Mouse (Mus musculus): ENCODE results near the gene Gm7903. TPM values are rescaled to one million over a fixed set of nuclear protein-coding genes. Genes with fewer than 3 reads are reported as not detected.
"Not testable (repeated sequence)": the region's sequence is repeated elsewhere in the genome, so short reads cannot be mapped to it uniquely, and the experiment has no call there.

Gene Gm7903
- not detected in 2 replicates for polyA plus RNA-seq (2015; fragmentation: Nextera tagmentation; extraction: Ambion mirVana)

DNA sequence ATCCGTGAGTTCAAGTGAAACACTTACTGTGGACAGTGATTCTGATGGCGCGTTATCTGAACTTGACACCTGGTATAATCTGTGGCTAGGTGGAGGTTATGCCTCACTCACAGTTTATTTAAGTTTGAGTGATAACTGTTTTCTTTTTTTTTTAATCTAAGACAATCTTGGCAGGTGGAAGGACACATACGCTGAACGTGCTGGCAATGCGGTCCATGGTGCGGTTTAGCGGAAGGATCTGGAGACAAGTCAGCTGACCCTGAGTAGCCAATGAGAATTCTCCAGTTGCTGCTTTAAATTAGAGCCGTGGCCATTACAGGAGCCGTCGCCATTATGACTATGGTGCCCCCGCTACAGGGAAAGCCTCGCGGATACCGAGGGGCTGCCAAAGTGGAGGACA, at the start of gene Gm7903:
TSS of gene Gm7903 (plus strand) at position 301 of the 400 bp plus-strand sequence.
- WGBS, result no CpG with 5 or more reads among the region's 15 CpGs
- H3K27me3 ChIP-seq (ENCODE audit: insufficient read depth, low read length); H3K4me2 ChIP-seq (replicated peaks; ENCODE audit: low read depth, low read length): not testable (repeated sequence)

DNA sequence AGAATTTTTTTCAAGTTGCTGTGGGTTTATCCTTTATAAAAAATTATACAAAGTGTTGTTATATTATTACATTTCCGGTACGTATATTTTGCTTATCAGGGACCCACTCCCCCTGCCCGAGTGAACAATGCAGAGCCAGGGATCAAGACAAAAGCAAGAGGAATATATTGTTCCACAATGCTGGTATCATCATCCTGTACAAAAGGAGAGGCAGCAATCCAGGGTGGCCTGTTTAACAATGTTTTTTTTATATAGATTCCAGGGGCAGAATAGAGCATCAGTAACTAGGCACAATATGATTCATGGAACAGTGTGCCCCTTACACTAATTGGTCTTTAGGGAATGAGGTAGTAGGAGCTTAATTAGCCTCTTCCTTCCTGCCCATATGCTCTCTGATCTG, 30.1 kb upstream of the Gm7903 start:
- not testable (repeated sequence) for H3K4me2 ChIP-seq (replicated peaks; ENCODE audit: low read depth, low read length); H3K27ac ChIP-seq (ENCODE audit: low read length); H3K36me3 ChIP-seq (ENCODE audit: insufficient read depth, low read length); H3K9me3 ChIP-seq (ENCODE audit: low read length); H3K4me1 ChIP-seq (ENCODE audit: insufficient read depth, low read length); H3K4me3 ChIP-seq (ENCODE audit: low read length); H3K27me3 ChIP-seq (ENCODE audit: insufficient read depth, low read length); H3K9ac ChIP-seq (replicated peaks; ENCODE audit: low read length); ATAC-seq (ENCODE audit: low FRiP score, low TSS enrichment)
- no CpG with 5 or more reads among the region's 3 CpGs for WGBS

More for the DNA sequence above, at the start of gene Gm7903:
- H3K9me3 ChIP-seq (ENCODE audit: low read length); H3K27ac ChIP-seq (ENCODE audit: low read length); H3K4me1 ChIP-seq (ENCODE audit: insufficient read depth, low read length); H3K36me3 ChIP-seq (ENCODE audit: insufficient read depth, low read length); H3K4me3 ChIP-seq (ENCODE audit: low read length); ATAC-seq (ENCODE audit: low FRiP score, low TSS enrichment); H3K9ac ChIP-seq (replicated peaks; ENCODE audit: low read length): not testable (repeated sequence)

DNA sequence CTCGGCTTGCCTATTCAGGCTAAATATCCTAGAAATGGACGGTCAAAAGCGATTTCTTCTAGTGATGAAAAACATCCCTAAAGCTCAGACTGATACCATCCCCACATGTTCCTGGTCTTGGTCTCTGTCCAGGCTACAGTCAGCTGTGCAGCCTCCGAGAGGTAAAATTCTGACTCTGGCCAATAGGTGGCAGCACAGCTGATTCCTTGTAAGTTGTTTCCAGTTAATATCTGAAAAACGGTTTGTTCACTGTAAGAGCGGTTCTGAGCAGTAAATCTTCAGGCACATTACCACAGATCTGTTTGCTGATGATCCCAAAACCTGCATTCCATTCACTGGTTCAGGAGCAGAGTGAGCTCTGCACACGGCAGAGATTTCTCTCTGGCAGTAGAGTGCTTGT, 12.4 kb upstream of the Gm7903 start:
- H3K4me2 ChIP-seq (replicated peaks; ENCODE audit: low read depth, low read length); ATAC-seq (ENCODE audit: low FRiP score, low TSS enrichment); H3K4me1 ChIP-seq (ENCODE audit: insufficient read depth, low read length); H3K27me3 ChIP-seq (ENCODE audit: insufficient read depth, low read length); H3K36me3 ChIP-seq (ENCODE audit: insufficient read depth, low read length); H3K4me3 ChIP-seq (ENCODE audit: low read length); H3K9ac ChIP-seq (replicated peaks; ENCODE audit: low read length); H3K9me3 ChIP-seq (ENCODE audit: low read length); H3K27ac ChIP-seq (ENCODE audit: low read length): not testable (repeated sequence)
- WGBS, result 47% methylated on average over 3 of the region's 7 CpGs

DNA sequence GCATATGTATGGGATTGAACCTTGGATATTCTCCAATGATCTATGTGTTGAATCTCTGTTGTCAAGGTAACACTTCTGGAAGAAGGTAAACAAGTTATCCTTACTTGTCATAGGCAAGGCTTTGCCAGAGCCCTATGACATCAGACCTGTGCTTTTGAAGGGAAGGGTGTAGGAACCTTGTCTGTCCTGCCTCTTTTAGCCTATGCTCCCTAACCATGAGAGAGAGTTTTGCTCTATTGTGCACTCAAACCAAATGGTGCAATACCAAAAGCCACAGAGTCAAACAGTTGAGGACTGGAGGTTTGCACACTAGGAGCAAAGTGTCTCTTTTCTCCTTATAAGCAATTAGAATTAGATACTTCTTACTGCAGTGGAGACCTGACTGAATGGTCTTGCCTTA, 11.8 kb upstream of the Gm7903 start:
- not testable (repeated sequence) for H3K4me3 ChIP-seq (ENCODE audit: low read length); H3K27ac ChIP-seq (ENCODE audit: low read length); H3K4me2 ChIP-seq (replicated peaks; ENCODE audit: low read depth, low read length); H3K36me3 ChIP-seq (ENCODE audit: insufficient read depth, low read length); H3K27me3 ChIP-seq (ENCODE audit: insufficient read depth, low read length); H3K9ac ChIP-seq (replicated peaks; ENCODE audit: low read length); H3K9me3 ChIP-seq (ENCODE audit: low read length); H3K4me1 ChIP-seq (ENCODE audit: insufficient read depth, low read length); ATAC-seq (ENCODE audit: low FRiP score, low TSS enrichment)

DNA sequence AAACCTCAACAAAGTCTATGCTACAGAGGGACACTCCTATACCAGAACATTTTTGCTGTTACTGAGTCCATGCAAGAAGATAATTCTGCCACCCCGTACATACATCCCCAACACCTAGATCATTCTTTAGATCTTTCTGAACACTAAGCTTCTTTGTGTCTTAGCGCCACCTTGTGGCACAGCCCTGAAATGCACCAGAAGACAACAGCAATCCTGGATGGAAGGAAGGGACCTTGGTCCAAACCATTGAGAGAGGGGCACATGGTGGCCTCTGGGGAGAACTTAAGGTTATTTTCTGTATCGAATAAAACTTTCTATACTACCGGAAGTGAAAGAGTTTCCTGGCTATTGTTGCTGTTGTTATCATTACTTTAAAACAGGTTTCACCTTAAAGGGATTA, 11.2 kb upstream of the Gm7903 start:
- not testable (repeated sequence) for H3K27ac ChIP-seq (ENCODE audit: low read length); H3K4me1 ChIP-seq (ENCODE audit: insufficient read depth, low read length); ATAC-seq (ENCODE audit: low FRiP score, low TSS enrichment); H3K4me2 ChIP-seq (replicated peaks; ENCODE audit: low read depth, low read length); H3K27me3 ChIP-seq (ENCODE audit: insufficient read depth, low read length); H3K9me3 ChIP-seq (ENCODE audit: low read length); H3K9ac ChIP-seq (replicated peaks; ENCODE audit: low read length); H3K4me3 ChIP-seq (ENCODE audit: low read length); H3K36me3 ChIP-seq (ENCODE audit: insufficient read depth, low read length)
- WGBS, result no CpG with 5 or more reads among the region's 4 CpGs

DNA sequence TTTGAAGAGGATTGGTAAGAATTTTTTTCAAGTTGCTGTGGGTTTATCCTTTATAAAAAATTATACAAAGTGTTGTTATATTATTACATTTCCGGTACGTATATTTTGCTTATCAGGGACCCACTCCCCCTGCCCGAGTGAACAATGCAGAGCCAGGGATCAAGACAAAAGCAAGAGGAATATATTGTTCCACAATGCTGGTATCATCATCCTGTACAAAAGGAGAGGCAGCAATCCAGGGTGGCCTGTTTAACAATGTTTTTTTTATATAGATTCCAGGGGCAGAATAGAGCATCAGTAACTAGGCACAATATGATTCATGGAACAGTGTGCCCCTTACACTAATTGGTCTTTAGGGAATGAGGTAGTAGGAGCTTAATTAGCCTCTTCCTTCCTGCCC, 30.5 kb downstream of the Gm7903 start:
- not testable (repeated sequence) for H3K36me3 ChIP-seq (ENCODE audit: insufficient read depth, low read length); H3K9me3 ChIP-seq (ENCODE audit: low read length); H3K9ac ChIP-seq (replicated peaks; ENCODE audit: low read length); H3K4me1 ChIP-seq (ENCODE audit: insufficient read depth, low read length); H3K4me2 ChIP-seq (replicated peaks; ENCODE audit: low read depth, low read length); H3K27me3 ChIP-seq (ENCODE audit: insufficient read depth, low read length); H3K27ac ChIP-seq (ENCODE audit: low read length); H3K4me3 ChIP-seq (ENCODE audit: low read length); ATAC-seq (ENCODE audit: low FRiP score, low TSS enrichment)
- no CpG with 5 or more reads among the region's 3 CpGs for WGBS

DNA sequence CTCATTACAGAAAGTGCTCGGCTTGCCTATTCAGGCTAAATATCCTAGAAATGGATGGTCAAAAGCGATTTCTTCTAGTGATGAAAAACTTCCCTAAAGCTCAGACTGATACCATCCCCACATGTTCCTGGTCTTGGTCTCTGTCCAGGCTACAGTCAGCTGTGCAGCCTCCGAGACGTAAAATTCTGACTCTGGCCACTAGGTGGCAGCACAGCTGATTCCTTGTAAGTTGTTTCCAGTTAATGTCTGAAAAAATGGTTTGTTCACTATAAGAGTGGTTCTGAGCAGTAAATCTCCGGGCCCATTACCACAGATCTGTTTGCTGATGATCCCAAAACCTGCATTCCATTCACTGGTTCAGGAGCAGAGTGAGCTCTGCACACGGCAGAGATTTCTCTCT, 48.3 kb downstream of the Gm7903 start:
- not testable (repeated sequence) for H3K4me2 ChIP-seq (replicated peaks; ENCODE audit: low read depth, low read length); H3K9ac ChIP-seq (replicated peaks; ENCODE audit: low read length); H3K36me3 ChIP-seq (ENCODE audit: insufficient read depth, low read length); H3K27me3 ChIP-seq (ENCODE audit: insufficient read depth, low read length); H3K27ac ChIP-seq (ENCODE audit: low read length); H3K4me3 ChIP-seq (ENCODE audit: low read length); H3K9me3 ChIP-seq (ENCODE audit: low read length); H3K4me1 ChIP-seq (ENCODE audit: insufficient read depth, low read length); ATAC-seq (ENCODE audit: low FRiP score, low TSS enrichment)
- no CpG with 5 or more reads among the region's 6 CpGs for WGBS

DNA sequence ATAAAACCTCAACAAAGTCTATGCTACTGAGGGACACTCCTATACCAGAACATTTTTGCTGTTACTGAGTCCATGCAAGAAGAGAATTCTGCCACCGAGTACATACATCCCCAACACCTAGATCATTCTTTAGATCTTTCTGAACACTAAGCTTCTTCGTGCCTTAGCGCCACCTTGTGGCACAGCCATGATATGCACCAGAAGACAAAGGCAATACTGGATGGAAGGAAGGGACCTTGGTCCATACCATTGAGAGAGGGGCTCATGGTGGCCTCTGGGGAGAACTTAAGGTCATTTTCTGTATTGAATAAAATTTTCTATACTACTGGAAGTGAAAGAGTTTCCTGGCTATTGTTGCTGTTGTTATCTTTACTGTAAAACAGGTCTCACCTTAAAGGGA, 49.5 kb downstream of the Gm7903 start:
- not testable (repeated sequence) for H3K27me3 ChIP-seq (ENCODE audit: insufficient read depth, low read length); H3K9ac ChIP-seq (replicated peaks; ENCODE audit: low read length); H3K4me3 ChIP-seq (ENCODE audit: low read length); H3K4me2 ChIP-seq (replicated peaks; ENCODE audit: low read depth, low read length); H3K36me3 ChIP-seq (ENCODE audit: insufficient read depth, low read length); H3K27ac ChIP-seq (ENCODE audit: low read length); ATAC-seq (ENCODE audit: low FRiP score, low TSS enrichment); H3K4me1 ChIP-seq (ENCODE audit: insufficient read depth, low read length); H3K9me3 ChIP-seq (ENCODE audit: low read length)
- no CpG with 5 or more reads among the region's 3 CpGs for WGBS

Other genes with a start within 250 kb of the Gm7903 start
- gene Tceal6, start 223.1 kb upstream of the Gm7903 start, polyA plus RNA-seq (2015; fragmentation: Nextera tagmentation; extraction: Ambion mirVana), result 0.24 and 0.53 TPM in 2 replicates
- gene Pramel3, start 131.5 kb upstream of the Gm7903 start, polyA plus RNA-seq (2015; fragmentation: Nextera tagmentation; extraction: Ambion mirVana), result not detected in 2 replicates
- gene Gm5128, start 60.6 kb upstream of the Gm7903 start, polyA plus RNA-seq (2015; fragmentation: Nextera tagmentation; extraction: Ambion mirVana), result not detected in 2 replicates
- not detected in 2 replicates for gene AV320801, start 60.8 kb downstream of the Gm7903 start, polyA plus RNA-seq (2015; fragmentation: Nextera tagmentation; extraction: Ambion mirVana)
- not detected in 2 replicates for gene Nxf7, start 164.9 kb downstream of the Gm7903 start, polyA plus RNA-seq (2015; fragmentation: Nextera tagmentation; extraction: Ambion mirVana)
- not detected in 2 replicates for gene Prame, start 193.9 kb downstream of the Gm7903 start, polyA plus RNA-seq (2015; fragmentation: Nextera tagmentation; extraction: Ambion mirVana)

All from kidney, embryonic 16.5 days (tissue).